Mouse (Mus musculus) E14TG2a.4 (cell line): ENCODE results near the gene Icmt.

Experiments used
- CTCF ChIP-seq: conservative IDR thresholded peaks from 2 replicates; pipeline ENCODE4 v1.5.1; 2014; ENCODE audit warnings: low read length
- NANOG ChIP-seq: IDR thresholded peaks from 2 replicates; pipeline ENCODE4 v1.6.1; 2014; ENCODE audit warnings: borderline replicate concordance, low read length, mixed read lengths

DNA sequence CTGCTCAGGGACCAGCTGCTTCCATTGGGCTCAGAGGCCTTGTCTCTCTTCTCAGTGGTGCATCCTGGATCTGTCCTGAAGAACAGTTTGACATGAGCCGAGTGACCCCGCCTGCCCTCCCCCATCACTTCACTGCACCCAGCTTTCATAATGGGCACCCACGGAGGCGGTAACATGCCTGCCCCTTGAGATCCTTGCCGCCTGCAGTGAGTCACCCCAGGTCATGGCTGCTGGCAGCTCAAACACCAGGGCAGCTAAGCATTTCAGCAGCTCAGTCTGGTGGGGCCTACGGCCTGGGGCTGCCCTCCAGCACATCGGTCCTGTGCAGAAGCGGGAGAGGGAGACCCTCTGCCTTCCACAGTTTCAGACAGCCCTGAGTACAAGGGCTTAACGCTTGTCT, 10.5 kb downstream of the Icmt start:
- TF ChIP-seq CTCF (no peak), NANOG (no peak)
